Mouse (Mus musculus): ENCODE measurements at regions not wholly inside any gene's neighbourhood (a gene's known extent, or its start where the extent isn't known, plus 50 kb on each side); places are given as distances from the start of the nearest gene placed in this dataset.

DNA sequence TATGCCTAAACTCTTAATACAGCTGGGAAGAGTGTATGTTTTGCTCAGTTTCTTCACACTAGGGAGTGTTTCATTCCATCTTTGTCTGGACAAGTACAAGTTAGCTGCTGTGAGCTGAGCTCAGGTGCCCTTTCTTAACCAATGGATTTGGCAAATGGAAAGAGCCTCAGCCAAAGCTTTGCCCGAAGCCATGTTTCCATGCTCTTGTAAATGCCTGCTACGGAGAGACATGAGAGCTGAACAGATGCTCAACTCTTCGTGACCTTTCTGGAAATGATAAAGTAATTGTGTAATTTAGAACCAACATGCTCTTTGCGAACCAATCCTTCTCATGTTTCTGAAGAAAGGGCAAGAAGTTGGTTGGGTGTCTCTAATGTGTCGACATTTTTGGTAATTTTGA lies 52.0 kb upstream of the P3h2 start:
- 90% methylated on average over 5 of the region's 5 CpGs for WGBS
- H3K27me3 ChIP-seq, result no peaks in the 10 kb centered on the region
- no peak for ATAC-seq (ENCODE audit: low FRiP score)
- no peak overlapping the region for H3K4me3 ChIP-seq (replicated peaks)
- H3K36me3 ChIP-seq (replicated peaks), result no peaks in the 10 kb centered on the region
- H3K9me3 ChIP-seq, result no peaks in the 10 kb centered on the region
- no peaks in the 10 kb centered on the region for H3K4me1 ChIP-seq
- no peak overlapping the region for H3K4me2 ChIP-seq
- no peak overlapping the region for H3K27ac ChIP-seq
- no peak overlapping the region for H3K9ac ChIP-seq
